Mouse (Mus musculus) forebrain, embryonic 15.5 days (tissue): Measurements from ENCODE around the gene Tsnaxip1. TPM values are rescaled to one million over a fixed set of nuclear protein-coding genes. Genes with fewer than 3 reads are reported as not detected.

ENCODE experiments used
- ATAC-seq: fragments of 200-750 bp; cut with Nextera tagmentation; replicated peaks from 2 replicates; pipeline ENCODE4 v1.8.0; 2017; ENCODE audit warnings: mild to moderate bottlenecking, moderate TSS enrichment, moderate library complexity
- H3K27ac ChIP-seq: fragments of 300-500 bp; sonication (generic); replicated peaks from 2 replicates; pipeline ENCODE4 v1.5.1; 2015; ENCODE audit warnings: mild to moderate bottlenecking, inconsistent platforms
- H3K27me3 ChIP-seq: fragments of 300-500 bp; sonication (generic); 2 replicates; pipeline ENCODE4 v1.6.1; 2015; ENCODE audit warnings: inconsistent platforms
- H3K36me3 ChIP-seq: fragments of 300-500 bp; sonication (generic); 2 replicates; pipeline ENCODE4 v1.6.1; 2015; ENCODE audit warnings: mild to moderate bottlenecking, inconsistent platforms
- H3K4me1 ChIP-seq: fragments of 300-500 bp; sonication (generic); 2 replicates; pipeline ENCODE4 v1.6.1; 2015; ENCODE audit warnings: inconsistent platforms
- H3K4me2 ChIP-seq: fragments of 300-500 bp; sonication (generic); replicated peaks from 2 replicates; pipeline ENCODE4 v1.6.1; 2015; ENCODE audit warnings: mild to moderate bottlenecking, inconsistent platforms
- H3K4me3 ChIP-seq: fragments of 300-500 bp; sonication (generic); 2 replicates; pipeline ENCODE4 v1.5.1; 2015; ENCODE audit warnings: mild to moderate bottlenecking, inconsistent platforms
- H3K9ac ChIP-seq: fragments of 300-500 bp; sonication (generic); replicated peaks from 2 replicates; pipeline ENCODE4 v1.6.1; 2015; ENCODE audit warnings: mild to moderate bottlenecking, inconsistent platforms
- H3K9me3 ChIP-seq: fragments of 300-500 bp; sonication (generic); 2 replicates; pipeline ENCODE4 v1.6.1; 2016; ENCODE audit warnings: inconsistent platforms
- WGBS: fragments of 180-500 bp; shearing (Covaris S2); methylation state at CpG from one replicate; pipeline ENCODE4 v1.1.7; 2015; ENCODE audit warnings: mixed read lengths; 5-methylcytosine and 5-hydroxymethylcytosine counted together
- polyA plus RNA-seq: library from polyadenylated mRNA; unstranded; fragments of >200 nt; fragmentation: Nextera tagmentation; extraction: Ambion mirVana; gene quantifications from 2 replicates; pipeline ENCODE4 v1.2.1, GENCODE M21; 2015

Gene Tsnaxip1
- polyA plus RNA-seq, 1 experiment from 2014 or later: 0.84 TPM

GRCm38 (mm10) chr8:105854303-105854702 is 26.8 kb downstream of the Tsnaxip1 start:
- Histone ChIP-seq H3K4me3 (peak overlapping the region; percentile 92), H3K9me3 (no peaks in the 10 kb centered on the region), H3K27ac (peak overlapping the region; percentile 81; the same call in 1 of the 2 replicates), H3K36me3 (peaks cover under 1% of the 10 kb centered on the region; the same call in 1 of the 2 replicates), H3K4me2 (peak overlapping the region; percentile 99), H3K4me1 (peaks cover 48% of the 10 kb centered on the region), H3K27me3 (no peaks in the 10 kb centered on the region), H3K9ac (peak overlapping the region; percentile 85; the same call in 1 of the 2 replicates)
- no peak; the same call in 1 of the 2 replicates for ATAC-seq
- WGBS: 28% methylated on average over 8 of the region's 8 CpGs

DNA sequence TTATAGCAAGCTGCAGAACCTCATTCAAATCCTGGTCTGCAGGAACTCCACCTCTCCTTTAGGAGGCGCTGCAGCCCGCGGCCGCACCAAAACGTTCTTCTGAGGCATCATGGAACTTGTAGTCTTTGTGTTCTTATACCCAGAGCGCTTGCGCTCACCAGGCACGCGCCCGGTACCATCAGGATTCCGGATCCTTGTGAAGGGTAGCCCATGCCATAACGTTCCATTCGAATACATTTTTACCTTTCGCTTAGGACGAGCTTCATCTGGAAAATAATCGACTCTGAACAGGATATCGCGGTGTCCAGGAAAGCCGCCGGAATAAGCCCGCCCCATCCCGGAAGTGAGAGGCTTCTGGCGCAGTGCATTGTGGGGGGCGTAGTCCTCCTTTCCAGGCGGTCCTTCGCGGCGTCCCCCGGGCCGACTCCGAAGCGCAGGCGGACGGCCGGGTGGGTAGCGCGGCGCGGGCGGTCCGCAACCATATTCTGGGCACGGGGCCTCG is 27.2 kb downstream of the Tsnaxip1 start, which contains the start of gene Thap11:
Thap11 (plus strand) TSS at position 418 of the 502 bp plus-strand sequence.
- under 1% methylated on average over 43 of the region's 43 CpGs for WGBS
- peak within 1 kb of the TSS; percentile 85 for H3K9ac ChIP-seq
- H3K27me3 ChIP-seq: no peaks in the 10 kb centered on the region
- no peaks in the 10 kb centered on the region for H3K36me3 ChIP-seq
- H3K27ac ChIP-seq: peak within 1 kb of the TSS; percentile 81
- H3K4me3 ChIP-seq: peak within 1 kb of the TSS; percentile 92
- H3K9me3 ChIP-seq: no peaks in the 10 kb centered on the region
- ATAC-seq: peak; percentile 93
- H3K4me2 ChIP-seq: peak within 1 kb of the TSS; percentile 99
- H3K4me1 ChIP-seq: peaks cover 53% of the 10 kb centered on the region

- under 1% methylated on average over 71 of the region's 71 CpGs for WGBS
- peak overlapping the region; percentile 85 for H3K9ac ChIP-seq
- no peaks in the 10 kb centered on the region for H3K27me3 ChIP-seq
- no peak; the same call in 1 of the 2 replicates for ATAC-seq
- H3K9me3 ChIP-seq: no peaks in the 10 kb centered on the region
- peaks cover 52% of the 10 kb centered on the region for H3K4me1 ChIP-seq
- H3K4me2 ChIP-seq: peak overlapping the region; percentile 99
- no peaks in the 10 kb centered on the region for H3K36me3 ChIP-seq
- H3K27ac ChIP-seq: peak overlapping the region; percentile 81
- peak overlapping the region; percentile 92 for H3K4me3 ChIP-seq
Measured at GRCm38 (mm10) chr8:105855248-105856167, 28.0 kb downstream of the Tsnaxip1 start.

DNA sequence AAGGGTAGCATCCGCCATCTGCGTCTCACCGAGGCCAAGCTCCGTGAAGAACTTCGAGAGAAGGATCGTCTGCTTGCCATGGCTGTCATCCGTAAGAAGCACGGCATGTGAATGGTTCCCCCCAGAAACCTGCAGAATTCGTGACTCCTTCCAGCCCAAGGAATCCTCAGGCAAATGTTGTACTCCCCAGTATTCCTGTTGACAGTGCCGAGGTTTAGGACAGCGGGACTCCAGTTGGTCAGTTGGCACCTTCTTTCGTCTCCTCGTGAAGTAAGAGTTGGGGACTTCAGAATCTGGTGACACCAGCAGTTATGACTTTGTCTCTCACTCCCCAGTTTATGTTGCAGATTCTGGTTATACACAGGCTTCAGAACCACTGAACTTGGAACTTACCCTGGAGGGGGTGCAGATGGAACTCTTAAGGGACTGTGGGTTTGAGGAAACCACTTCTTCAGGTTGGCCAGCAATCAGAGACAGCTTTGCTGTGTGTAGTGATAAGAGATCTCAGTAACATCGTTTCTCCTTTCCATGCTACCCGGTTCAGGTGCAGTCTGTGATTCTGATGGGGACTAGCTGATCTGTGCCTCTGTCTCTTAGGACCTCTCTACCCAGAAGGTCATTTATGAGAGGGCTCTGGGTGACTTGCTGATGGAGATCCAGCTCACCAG is 28.8 kb downstream of the Tsnaxip1 start:
- peak overlapping the region; percentile 92 for H3K4me3 ChIP-seq
- peak overlapping the region; percentile 99 for H3K4me2 ChIP-seq
- H3K36me3 ChIP-seq: no peaks in the 10 kb centered on the region
- peak overlapping the region; percentile 81; the same call in 1 of the 2 replicates for H3K27ac ChIP-seq
- H3K9me3 ChIP-seq: no peaks in the 10 kb centered on the region
- H3K9ac ChIP-seq: peak overlapping the region; percentile 85
- WGBS: 27% methylated on average over 15 of the region's 15 CpGs
- ATAC-seq: no peak
- no peaks in the 10 kb centered on the region for H3K27me3 ChIP-seq
- peaks cover 49% of the 10 kb centered on the region for H3K4me1 ChIP-seq

DNA sequence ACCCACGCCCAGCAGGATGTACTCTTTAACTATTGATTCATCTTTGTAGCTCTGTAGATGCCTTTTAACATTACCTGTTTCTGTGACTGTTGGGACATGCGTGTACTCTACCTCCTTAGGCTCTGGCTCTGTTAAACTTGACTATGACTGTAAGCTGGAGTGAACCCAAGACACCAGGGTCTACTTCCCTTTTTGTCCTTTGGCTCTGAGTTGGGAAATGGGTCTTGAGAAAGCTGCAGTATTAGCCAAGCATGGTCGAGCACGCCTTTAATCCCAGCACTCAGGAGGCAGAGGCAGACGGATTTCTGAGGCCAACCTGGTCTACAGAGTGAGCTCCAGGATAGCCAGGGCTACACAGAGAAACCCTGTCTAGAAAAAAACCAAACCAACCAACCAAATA is 31.0 kb downstream of the Tsnaxip1 start:
- ATAC-seq: no peak
- 78% methylated on average over 5 of the region's 5 CpGs for WGBS
- Histone ChIP-seq H3K9me3 (no peaks in the 10 kb centered on the region), H3K4me2 (no peak overlapping the region), H3K36me3 (no peaks in the 10 kb centered on the region), H3K27me3 (no peaks in the 10 kb centered on the region), H3K27ac (no peak overlapping the region), H3K4me1 (peaks cover 62% of the 10 kb centered on the region), H3K9ac (no peak overlapping the region), H3K4me3 (no peak overlapping the region)

DNA sequence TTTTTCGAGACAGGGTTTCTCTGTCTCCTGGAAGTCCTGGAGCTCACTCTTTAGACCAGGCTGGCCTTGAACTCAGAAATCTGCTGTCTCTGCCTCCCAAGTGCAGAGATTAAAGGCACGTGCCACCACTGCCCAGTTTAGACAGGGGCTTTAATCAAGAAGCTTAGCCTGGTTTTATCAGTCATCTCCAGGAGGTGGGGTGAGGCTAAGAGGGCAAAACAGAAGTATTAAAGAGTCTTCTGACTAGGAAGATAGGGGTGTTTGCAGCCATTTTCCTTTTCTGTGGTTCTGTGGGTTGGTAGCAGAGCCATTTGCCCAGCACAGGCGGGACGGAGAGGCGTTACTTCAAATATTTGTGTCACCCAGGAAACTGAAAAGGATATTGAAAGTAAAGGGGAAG is 31.8 kb downstream of the Tsnaxip1 start:
- no peak for ATAC-seq
- no peaks in the 10 kb centered on the region for H3K36me3 ChIP-seq
- WGBS: 74% methylated on average over 5 of the region's 5 CpGs
- no peaks in the 10 kb centered on the region for H3K9me3 ChIP-seq
- H3K27ac ChIP-seq: peak overlapping the region; percentile 91; the same call in 1 of the 2 replicates
- no peaks in the 10 kb centered on the region for H3K27me3 ChIP-seq
- peak overlapping the region; percentile 74; the same call in 1 of the 2 replicates for H3K4me3 ChIP-seq
- peaks cover 67% of the 10 kb centered on the region for H3K4me1 ChIP-seq
- no peak overlapping the region for H3K4me2 ChIP-seq
- H3K9ac ChIP-seq: no peak overlapping the region

DNA sequence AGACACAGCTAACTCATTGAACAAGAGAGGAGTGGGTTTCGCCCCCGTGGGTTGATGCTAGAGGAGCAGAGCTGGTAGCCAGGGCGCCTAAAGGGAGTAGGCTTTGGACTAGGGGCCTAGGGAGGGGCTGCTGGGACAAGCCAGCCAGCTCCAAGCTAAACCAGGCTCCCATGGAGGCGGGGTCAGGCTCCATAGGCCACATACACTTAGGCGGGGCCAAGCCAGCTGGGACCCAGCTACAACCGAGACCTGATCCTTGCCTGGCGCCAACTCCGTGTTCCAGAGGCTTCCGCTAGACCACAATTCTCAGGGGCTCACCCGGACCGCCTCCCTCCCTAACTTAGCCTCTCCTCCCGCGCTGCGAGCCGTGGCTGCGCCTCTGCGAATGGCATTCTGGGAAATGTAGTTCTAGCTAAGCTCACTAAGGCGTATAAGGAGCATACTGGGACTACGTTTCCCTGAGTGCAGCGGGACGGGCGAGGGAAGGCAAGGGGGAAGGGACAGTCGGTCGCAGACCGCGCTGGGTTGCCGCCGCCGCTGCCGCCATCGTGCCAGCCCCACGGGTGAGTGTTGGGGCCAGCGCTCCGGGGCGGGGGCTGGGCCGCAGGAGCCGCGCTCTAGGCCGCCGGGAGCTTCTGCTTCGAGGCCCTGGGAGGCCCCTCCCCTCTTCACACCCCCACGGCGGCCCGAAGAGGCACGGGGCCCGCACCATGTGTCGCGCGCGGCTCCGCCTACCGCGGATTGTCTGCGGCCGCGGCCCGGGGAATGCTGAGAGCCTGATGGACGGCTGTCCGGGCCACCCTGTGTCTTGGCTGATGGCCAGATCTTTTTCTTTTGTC is 32.8 kb downstream of the Tsnaxip1 start, which contains the start of gene Nutf2:
Nutf2 (plus strand) TSS at position 438 of the 839 bp plus-strand sequence.
- WGBS: under 1% methylated on average over 59 of the region's 59 CpGs
- peaks cover 67% of the 10 kb centered on the region for H3K4me1 ChIP-seq

DNA sequence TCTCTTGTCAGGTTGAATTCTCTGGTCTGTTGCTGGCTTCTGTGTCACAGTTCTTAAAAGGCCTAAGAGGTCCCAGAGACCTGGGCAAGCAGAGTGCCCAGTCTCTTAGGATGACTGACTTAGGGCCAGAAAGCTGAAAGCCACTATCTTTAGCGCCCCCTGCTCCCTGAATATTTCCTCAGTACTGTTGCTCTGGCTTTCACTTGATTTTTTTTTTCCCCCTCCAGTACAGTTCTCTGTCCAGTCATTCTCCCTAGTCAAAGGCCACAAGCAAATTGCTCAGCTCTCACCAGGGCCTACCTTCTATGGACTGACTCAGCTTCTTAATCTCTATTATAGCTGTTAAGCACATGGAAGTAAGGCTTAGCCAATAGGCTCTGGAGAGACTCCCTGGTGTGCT is 34.4 kb downstream of the Tsnaxip1 start:
- peak overlapping the region; percentile 88 for H3K9ac ChIP-seq
- H3K4me1 ChIP-seq: peaks cover 53% of the 10 kb centered on the region
- WGBS: 6% methylated on average over 1 of the region's 1 CpGs
- no peak for ATAC-seq
- H3K4me2 ChIP-seq: peak overlapping the region; percentile 60
- no peaks in the 10 kb centered on the region for H3K9me3 ChIP-seq
- H3K27me3 ChIP-seq: no peaks in the 10 kb centered on the region
- no peak overlapping the region for H3K27ac ChIP-seq
- H3K4me3 ChIP-seq: peak overlapping the region; percentile 74
- H3K36me3 ChIP-seq: peaks cover 8% of the 10 kb centered on the region

More for the DNA sequence above, 32.8 kb downstream of the Tsnaxip1 start, which contains the start of gene Nutf2:
- Histone ChIP-seq H3K27me3 (no peaks in the 10 kb centered on the region), H3K9me3 (no peaks in the 10 kb centered on the region), H3K27ac (peak within 1 kb of the TSS; percentile 91), H3K4me2 (peak within 1 kb of the TSS; percentile 62), H3K9ac (peak within 1 kb of the TSS; percentile 88), H3K36me3 (no peaks in the 10 kb centered on the region), H3K4me3 (peak within 1 kb of the TSS; percentile 74)
- peak; percentile 98 for ATAC-seq

GRCm38 (mm10) chr8:105866364-105867029 is 39.0 kb downstream of the Tsnaxip1 start:
- Histone ChIP-seq H3K27ac (no peak overlapping the region), H3K4me3 (no peak overlapping the region), H3K9ac (no peak overlapping the region), H3K4me2 (no peak overlapping the region), H3K9me3 (no peaks in the 10 kb centered on the region), H3K4me1 (peaks cover 20% of the 10 kb centered on the region), H3K27me3 (no peaks in the 10 kb centered on the region), H3K36me3 (peaks cover 31% of the 10 kb centered on the region)
- no peak for ATAC-seq
- WGBS: 86% methylated on average over 6 of the region's 6 CpGs

GRCm38 (mm10) chr8:105874301-105874700 is 46.8 kb downstream of the Tsnaxip1 start:
- no peaks in the 10 kb centered on the region for H3K27me3 ChIP-seq
- no peak overlapping the region for H3K4me3 ChIP-seq
- no peaks in the 10 kb centered on the region for H3K9me3 ChIP-seq
- peaks cover 57% of the 10 kb centered on the region for H3K36me3 ChIP-seq
- H3K27ac ChIP-seq: no peak overlapping the region
- H3K9ac ChIP-seq: no peak overlapping the region
- no peak for ATAC-seq
- WGBS: 90% methylated on average over 6 of the region's 6 CpGs
- H3K4me1 ChIP-seq: no peaks in the 10 kb centered on the region
- no peak overlapping the region for H3K4me2 ChIP-seq
